Mouse (Mus musculus) MEL (cell line): ENCODE data around the gene Ildr2. TPM values are rescaled to one million over a fixed set of nuclear protein-coding genes. Genes with fewer than 3 reads are reported as not detected.

Experiments
- DNase-seq: peaks from one replicate; pipeline ENCODE4 v3.0.0; 2011; ENCODE audit warnings: low read depth, low spot score
- H3K27ac ChIP-seq: 2 replicates; pipeline ENCODE4 v1.5.1; 2012; ENCODE audit warnings: low read depth, mild to moderate bottlenecking, control low read depth, low read length, moderate library complexity; ENCODE audit not compliant: control insufficient read depth
- H3K27me3 ChIP-seq, 2 experiments: fragments of 150-350 bp in 1 of 2; sonication (generic) in 1 of 2; 2 replicates each; pipeline ENCODE4 v1.6.1; 2012; ENCODE audit warnings: low read length in 2 of 2, mild to moderate bottlenecking in 2 of 2, improper control_type of control experiment in 1 of 2, moderate library complexity in 1 of 2; ENCODE audit not compliant: insufficient read depth in 2 of 2, control insufficient read depth in 1 of 2
- H3K36me3 ChIP-seq, 2 experiments: 2 replicates each; pipeline ENCODE4 v1.6.1; 2012 to 2014; ENCODE audit warnings: low read length in 2 of 2, improper control_type of control experiment in 1 of 2, inconsistent platforms in 1 of 2, mild to moderate bottlenecking in 1 of 2; ENCODE audit not compliant: insufficient read depth in 2 of 2, control insufficient read depth in 1 of 2
- H3K4me1 ChIP-seq, 2 experiments: fragments of 150-350 bp in 1 of 2; sonication (generic) in 1 of 2; 2 replicates each; pipeline ENCODE4 v1.6.1; 2012; ENCODE audit warnings: low read length in 2 of 2, improper control_type of control experiment in 1 of 2, mild to moderate bottlenecking in 1 of 2; ENCODE audit not compliant: insufficient read depth in 2 of 2, control insufficient read depth in 1 of 2
- H3K4me3 ChIP-seq, 2 experiments: fragments of 150-350 bp in 1 of 2; sonication (generic) in 1 of 2; 2 replicates each; pipeline ENCODE4 v1.5.1; 2012; ENCODE audit warnings: low read depth in 2 of 2, low read length in 2 of 2, mild to moderate bottlenecking in 2 of 2, moderate library complexity in 2 of 2, control low read depth in 1 of 2, improper control_type of control experiment in 1 of 2; ENCODE audit not compliant: control insufficient read depth in 1 of 2, insufficient read depth in 1 of 2
- H3K79me2 ChIP-seq: 2 replicates; pipeline ENCODE4 v1.6.1; 2012; ENCODE audit warnings: mild to moderate bottlenecking, low read length, moderate library complexity; ENCODE audit not compliant: control insufficient read depth, poor library complexity, insufficient read depth
- H3K9ac ChIP-seq: 2 replicates; pipeline ENCODE4 v1.6.1; 2012; ENCODE audit warnings: low read depth, mild to moderate bottlenecking, control low read depth, low read length, moderate library complexity; ENCODE audit not compliant: control insufficient read depth, poor library complexity, severe bottlenecking
- H3K9me3 ChIP-seq: fragments of 150-350 bp; sonication (generic); replicated peaks from 2 replicates; pipeline ENCODE4 v1.6.1; 2012; ENCODE audit warnings: mild to moderate bottlenecking, low read length, improper control_type of control experiment, moderate library complexity; ENCODE audit not compliant: insufficient read depth
- CHD2 ChIP-seq: IDR thresholded peaks from 2 replicates; pipeline ENCODE4 v1.6.1; 2011; ENCODE audit warnings: low read length, improper control_type of control experiment
- CTCF ChIP-seq, 3 experiments: IDR thresholded peaks in 2 of 3; conservative IDR thresholded peaks in 1 of 3; 2 replicates each; pipeline ENCODE4 v1.5.1; 2011 to 2012; ENCODE audit warnings: low read length in 3 of 3, low read depth in 2 of 3, mild to moderate bottlenecking in 2 of 3, improper control_type of control experiment in 1 of 3, inconsistent platforms in 1 of 3, mixed read lengths in 1 of 3, moderate library complexity in 1 of 3; ENCODE audit not compliant: control insufficient read depth in 1 of 3, insufficient read depth in 1 of 3, poor library complexity in 1 of 3, severe bottlenecking in 1 of 3
- E2F4 ChIP-seq: IDR thresholded peaks from 2 replicates; pipeline ENCODE4 v1.6.1; 2011; ENCODE audit warnings: low read depth, low read length, improper control_type of control experiment, borderline replicate concordance
- EP300 ChIP-seq, 2 experiments: IDR thresholded peaks; 2 replicates each; pipeline ENCODE4 v1.6.1; 2011; ENCODE audit warnings: improper control_type of control experiment in 2 of 2, low read length in 2 of 2, low read depth in 1 of 2, mild to moderate bottlenecking in 1 of 2
- ETS1 ChIP-seq: IDR thresholded peaks from 2 replicates; pipeline ENCODE4 v1.6.1; 2012; ENCODE audit warnings: low read depth, mild to moderate bottlenecking, inconsistent platforms, low read length, improper control_type of control experiment, moderate library complexity
- JUND ChIP-seq: IDR thresholded peaks from 2 replicates; pipeline ENCODE4 v1.6.1; 2011; ENCODE audit warnings: low read depth, mild to moderate bottlenecking, improper control_type of control experiment, low read length
- KAT2A ChIP-seq: conservative IDR thresholded peaks from 2 replicates; pipeline ENCODE4 v1.6.1; 2012; ENCODE audit warnings: low read depth, low read length, improper control_type of control experiment, inconsistent platforms
- MAFK ChIP-seq: IDR thresholded peaks from 2 replicates; pipeline ENCODE4 v1.6.1; 2011; ENCODE audit warnings: low read depth, mild to moderate bottlenecking, low read length, improper control_type of control experiment, borderline replicate concordance
- MAX ChIP-seq: IDR thresholded peaks from 2 replicates; pipeline ENCODE4 v1.6.1; 2011; ENCODE audit warnings: low read length, improper control_type of control experiment
- MAZ ChIP-seq: IDR thresholded peaks from 2 replicates; pipeline ENCODE4 v1.6.1; 2012; ENCODE audit warnings: low read depth, mild to moderate bottlenecking, inconsistent platforms, low read length, improper control_type of control experiment
- MEF2A ChIP-seq: IDR thresholded peaks from 2 replicates; pipeline ENCODE4 v1.6.1; 2014; ENCODE audit warnings: low read depth, mild to moderate bottlenecking, inconsistent platforms, low read length, improper control_type of control experiment; ENCODE audit not compliant: poor library complexity, insufficient replicate concordance, severe bottlenecking; ENCODE audit errors: extremely low read depth
- MXI1 ChIP-seq: IDR thresholded peaks from 2 replicates; pipeline ENCODE4 v1.6.1; 2011; ENCODE audit warnings: mild to moderate bottlenecking, low read depth, low read length, improper control_type of control experiment
- MYB ChIP-seq: IDR thresholded peaks from 2 replicates; pipeline ENCODE4 v1.6.1; 2011; ENCODE audit warnings: mild to moderate bottlenecking, low read depth, low read length, improper control_type of control experiment
- MYC ChIP-seq: IDR thresholded peaks from 2 replicates; pipeline ENCODE4 v1.6.1; 2011; ENCODE audit warnings: low read depth, mild to moderate bottlenecking, low read length, improper control_type of control experiment, moderate library complexity
- NELFE ChIP-seq: IDR thresholded peaks from 2 replicates; pipeline ENCODE4 v1.6.1; 2011; ENCODE audit warnings: low read depth, low read length, improper control_type of control experiment
- POLR2A ChIP-seq, 2 experiments: IDR thresholded peaks; 2 replicates each; pipeline ENCODE4 v1.6.1; 2011 to 2012; ENCODE audit warnings: low read length in 2 of 2, mild to moderate bottlenecking in 2 of 2, control low read depth in 1 of 2, improper control_type of control experiment in 1 of 2, low read depth in 1 of 2, moderate library complexity in 1 of 2; ENCODE audit not compliant: control insufficient read depth in 1 of 2, insufficient read depth in 1 of 2, poor library complexity in 1 of 2
- POLR2AphosphoS2 ChIP-seq: IDR thresholded peaks from 2 replicates; pipeline ENCODE4 v1.6.1; 2011; ENCODE audit warnings: low read length, improper control_type of control experiment
- POLR2AphosphoS5 ChIP-seq: IDR thresholded peaks from 2 replicates; pipeline ENCODE4 v1.6.1; 2012; ENCODE audit warnings: low read depth, borderline replicate concordance, mild to moderate bottlenecking, inconsistent platforms, low read length, moderate library complexity, mixed read lengths
- RCOR1 ChIP-seq: IDR thresholded peaks from 2 replicates; pipeline ENCODE4 v1.6.1; 2012; ENCODE audit warnings: low read depth, mild to moderate bottlenecking, inconsistent platforms, low read length, improper control_type of control experiment
- SIN3A ChIP-seq: IDR thresholded peaks from 2 replicates; pipeline ENCODE4 v1.6.1; 2012; ENCODE audit warnings: low read length, improper control_type of control experiment, inconsistent platforms
- TAL1 ChIP-seq: IDR thresholded peaks from 2 replicates; pipeline ENCODE4 v1.6.1; 2012; ENCODE audit warnings: mild to moderate bottlenecking, inconsistent platforms, low read length, moderate library complexity, mixed read lengths
- TBP ChIP-seq: IDR thresholded peaks from 2 replicates; pipeline ENCODE4 v1.8.0; 2011; ENCODE audit warnings: low read depth, low read length, improper control_type of control experiment
- TCF12 ChIP-seq: IDR thresholded peaks from 2 replicates; pipeline ENCODE4 v1.6.1; 2014; ENCODE audit warnings: low read depth, mild to moderate bottlenecking, inconsistent platforms, low read length, improper control_type of control experiment, moderate library complexity
- UBTF ChIP-seq: IDR thresholded peaks from 2 replicates; pipeline ENCODE4 v1.6.1; 2012; ENCODE audit warnings: low read depth, mild to moderate bottlenecking, inconsistent platforms, low read length, improper control_type of control experiment, moderate library complexity, borderline replicate concordance; ENCODE audit not compliant: insufficient read depth
- ZMIZ1 ChIP-seq: IDR thresholded peaks from 2 replicates; pipeline ENCODE4 v1.6.1; 2012; ENCODE audit warnings: low read depth, mild to moderate bottlenecking, inconsistent platforms, low read length, improper control_type of control experiment, moderate library complexity
- ZNF384 ChIP-seq: IDR thresholded peaks from 2 replicates; pipeline ENCODE4 v1.6.1; 2012; ENCODE audit warnings: low read depth, mild to moderate bottlenecking, inconsistent platforms, low read length, improper control_type of control experiment
- polyA plus RNA-seq, 2 experiments: library from polyadenylated mRNA; stranded (reverse) in 1 of 2; unstranded in 1 of 2; fragments of >175 nt in 1 of 2; fragments of >200 nt in 1 of 2; gene quantifications; 2 replicates each; pipeline versions ENCODE4 v1.2.1 to v1.2.4; 2012; ENCODE audit warnings: low replicate concordance in 2 of 2, low read depth in 1 of 2; ENCODE audit not compliant: insufficient read length in 2 of 2, insufficient read depth in 1 of 2, missing spikeins in 1 of 2
- total RNA-seq: library from RNA; depleted of rRNA; stranded (reverse); fragments of 300-350 nt; gene quantifications from 2 replicates; pipeline ENCODE4 v1.2.3, GENCODE M21; 2012

Gene Ildr2
- total and polyA plus RNA-seq, 3 experiments: not detected

GRCm38 (mm10) chr1:166286231-166286630, 32.3 kb downstream of the Ildr2 start:
- TF ChIP-seq NELFE (no peak), POLR2A (IDR thresholded peaks at IDR 0.05; ENCODE audit: control insufficient read depth in 1 of 2, insufficient read depth in 1 of 2, low read depth in 1 of 2, low read length in 2 of 2, poor library complexity in 1 of 2) (no peak), MAX (no peak), RCOR1 (no peak), SIN3A (no peak), POLR2AphosphoS5 (no peak), ZMIZ1 (no peak), KAT2A (no peak), TAL1 (no peak), MEF2A (no peak), CTCF (IDR thresholded peaks at IDR 0.05 in 2 of 3, conservative IDR thresholded peaks at IDR 0.05 in 1 of 3; ENCODE audit: control insufficient read depth in 1 of 3, insufficient read depth in 1 of 3, low read depth in 2 of 3, low read length in 3 of 3, poor library complexity in 1 of 3, severe bottlenecking in 1 of 3) (no peak), TBP (no peak), POLR2AphosphoS2 (no peak), EP300 (IDR thresholded peaks at IDR 0.05; ENCODE audit: low read depth in 1 of 2, low read length in 2 of 2) (no peak)
- H3K9me3 ChIP-seq: no peaks in the 10 kb centered on the region
- no peak overlapping the region for H3K9ac ChIP-seq
- no peak overlapping the region for H3K4me3 ChIP-seq
- DNase-seq: no peak
- H3K4me1 ChIP-seq: no peaks in the 10 kb centered on the region
- H3K79me2 ChIP-seq: no peaks in the 10 kb centered on the region
- H3K27me3 ChIP-seq: no peaks in the 10 kb centered on the region
- H3K36me3 ChIP-seq: no peaks in the 10 kb centered on the region
- H3K27ac ChIP-seq: no peak overlapping the region

- TF ChIP-seq TBP (no peak), E2F4 (no peak), ZNF384 (no peak), JUND (no peak), CTCF (IDR thresholded peaks at IDR 0.05 in 2 of 3, conservative IDR thresholded peaks at IDR 0.05 in 1 of 3; ENCODE audit: control insufficient read depth in 1 of 3, insufficient read depth in 1 of 3, low read depth in 2 of 3, low read length in 3 of 3, poor library complexity in 1 of 3, severe bottlenecking in 1 of 3) (no peak), UBTF (no peak), POLR2A (IDR thresholded peaks at IDR 0.05; ENCODE audit: control insufficient read depth in 1 of 2, insufficient read depth in 1 of 2, low read depth in 1 of 2, low read length in 2 of 2, poor library complexity in 1 of 2) (no peak), MYC (no peak), MAFK (no peak), ETS1 (no peak), EP300 (IDR thresholded peaks at IDR 0.05; ENCODE audit: low read depth in 1 of 2, low read length in 2 of 2) (no peak), TCF12 (no peak), MAZ (no peak), CHD2 (no peak), MYB (no peak), MEF2A (no peak), MXI1 (no peak)
- no peak for DNase-seq
- Histone ChIP-seq H3K4me3 (no peak overlapping the region), H3K9me3 (no peaks in the 10 kb centered on the region), H3K27me3 (no peaks in the 10 kb centered on the region), H3K27ac (no peak overlapping the region), H3K4me1 (no peaks in the 10 kb centered on the region), H3K9ac (no peak overlapping the region), H3K79me2 (no peaks in the 10 kb centered on the region), H3K36me3 (no peaks in the 10 kb centered on the region)
These were observed 36.6 kb downstream of the Ildr2 start for GRCm38 (mm10) chr1:166290562-166290961.
